Mouse (Mus musculus): ENCODE data around the gene Gpr183.

Gene Gpr183

DNA sequence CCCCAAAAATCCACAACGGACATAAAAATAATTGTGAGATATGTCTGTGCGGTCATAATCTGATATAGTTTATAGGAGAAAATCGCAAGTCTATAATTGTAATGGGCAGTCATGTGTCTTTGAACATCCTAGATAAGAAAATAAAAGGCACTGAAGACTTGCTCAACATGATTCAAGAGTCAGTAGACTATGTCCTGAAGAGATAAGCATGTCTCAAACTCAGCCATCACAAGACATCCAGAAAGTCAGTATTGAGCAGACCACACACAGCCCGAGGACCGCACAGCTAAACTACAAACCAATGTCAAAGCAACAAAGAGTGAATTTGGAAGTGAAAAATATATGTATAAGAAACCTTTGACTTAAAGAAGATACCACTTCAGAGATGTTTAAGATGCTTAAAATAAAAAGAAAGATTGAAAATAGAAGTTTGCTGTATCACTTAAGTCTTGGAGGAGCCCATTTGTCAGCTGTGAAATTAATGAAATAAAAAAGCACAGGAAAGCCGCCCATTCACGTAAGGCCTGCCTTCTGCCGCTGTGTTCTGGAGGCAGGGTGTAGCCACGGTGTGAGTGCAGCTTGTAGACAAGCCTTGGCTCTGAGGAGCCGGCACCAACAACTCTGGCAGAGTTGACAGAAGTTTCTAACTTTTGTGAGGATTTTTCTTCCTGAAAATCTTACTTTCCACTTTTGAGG, 7.7 kb downstream of the Gpr183 start:
- no peak for DNase-seq (ENCODE audit: low read depth, low spot score)

GRCm38 (mm10) chr14:121956291-121956690, 8.7 kb downstream of the Gpr183 start:
- no peak for DNase-seq (ENCODE audit: low read depth, low spot score)

DNA sequence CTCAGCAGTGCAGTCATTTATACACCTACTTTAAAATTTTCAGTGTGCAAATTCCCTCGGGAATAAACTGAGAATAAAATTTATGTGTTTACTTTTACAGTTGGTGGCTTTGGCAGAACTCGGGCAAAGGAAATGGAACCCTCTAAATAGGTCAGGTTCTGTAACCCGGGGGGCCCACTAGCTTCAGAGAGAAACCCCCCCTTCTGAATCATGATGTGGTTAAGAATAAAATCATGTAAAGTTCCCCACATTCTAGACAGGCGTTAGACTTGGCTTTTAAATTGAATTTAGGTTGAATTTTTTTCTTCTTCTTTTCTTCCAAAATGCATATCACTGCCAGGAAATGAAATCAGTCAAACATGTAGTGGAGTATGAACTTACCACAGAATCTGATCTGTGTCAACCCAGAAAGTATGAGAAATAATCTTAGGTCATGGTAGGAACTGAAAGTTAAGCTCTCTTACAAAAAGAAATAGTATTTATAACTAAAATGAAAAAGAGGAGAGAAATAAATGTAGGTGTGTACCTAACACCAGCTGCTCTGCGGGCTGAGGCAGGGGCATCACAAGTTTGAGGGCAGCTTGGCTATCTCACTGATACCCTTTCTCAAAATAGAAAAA, 9.7 kb downstream of the Gpr183 start:
- no peak for DNase-seq (ENCODE audit: low read depth, low spot score)

GRCm38 (mm10) chr14:121954608-121955007, 10.4 kb downstream of the Gpr183 start:
- no peak for DNase-seq (ENCODE audit: low read depth, low spot score)

GRCm38 (mm10) chr14:121954129-121954528, 10.9 kb downstream of the Gpr183 start:
- no peak for DNase-seq (ENCODE audit: low read depth, low spot score)

DNA sequence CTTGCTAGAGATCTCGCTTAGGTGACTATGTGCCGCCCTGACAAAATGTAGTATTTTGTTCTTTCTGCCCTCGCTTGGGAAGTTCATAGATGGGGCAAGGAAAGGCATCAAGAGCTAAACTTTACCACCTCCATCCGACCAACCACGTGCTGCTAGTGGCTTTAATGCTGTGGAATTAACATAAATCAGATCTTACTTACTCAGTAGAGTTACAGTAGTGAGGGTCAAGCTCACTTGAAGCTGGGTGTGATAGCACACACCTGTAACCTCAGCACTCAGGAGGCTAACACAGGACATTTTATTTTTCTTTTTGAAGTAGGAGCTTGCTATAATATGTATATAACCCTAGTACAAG, 13.0 kb downstream of the Gpr183 start:
- DNase-seq (ENCODE audit: low read depth, low spot score), result no peak

DNA sequence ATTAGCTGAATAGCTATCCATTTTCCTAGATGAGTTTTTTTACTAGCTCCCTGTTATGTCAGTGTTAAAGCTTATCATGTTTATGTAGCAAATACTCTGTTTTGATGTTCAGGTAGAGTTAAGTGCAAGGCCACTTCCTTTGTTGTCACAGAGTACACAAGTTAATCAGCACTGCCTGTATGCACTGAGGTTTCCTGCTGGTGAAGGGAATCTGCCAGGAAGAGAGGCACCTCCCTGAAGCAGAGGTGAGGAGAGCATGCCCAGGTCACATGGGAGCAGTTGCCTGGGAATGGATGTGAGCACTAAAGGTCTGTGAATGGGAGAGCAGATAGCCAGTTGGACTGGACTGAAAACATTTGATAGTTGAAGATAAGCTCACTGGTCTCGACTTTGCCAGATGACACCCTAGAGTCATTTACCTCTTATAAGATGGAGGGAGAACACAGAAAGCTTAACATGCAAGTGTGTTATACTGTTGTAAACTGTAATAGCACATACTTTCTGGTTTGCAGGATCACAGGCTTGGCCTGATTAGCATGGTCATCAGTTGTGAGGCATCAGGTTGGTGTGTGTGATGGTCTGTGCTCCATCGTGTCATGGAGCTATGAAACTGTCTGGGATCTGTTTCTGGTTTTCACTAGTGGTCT, 13.5 kb downstream of the Gpr183 start:
- DNase-seq (ENCODE audit: low read depth, low spot score), result no peak

GRCm38 (mm10) chr14:121949897-121950296, 15.1 kb downstream of the Gpr183 start:
- no peak for DNase-seq (ENCODE audit: low read depth, low spot score)

DNA sequence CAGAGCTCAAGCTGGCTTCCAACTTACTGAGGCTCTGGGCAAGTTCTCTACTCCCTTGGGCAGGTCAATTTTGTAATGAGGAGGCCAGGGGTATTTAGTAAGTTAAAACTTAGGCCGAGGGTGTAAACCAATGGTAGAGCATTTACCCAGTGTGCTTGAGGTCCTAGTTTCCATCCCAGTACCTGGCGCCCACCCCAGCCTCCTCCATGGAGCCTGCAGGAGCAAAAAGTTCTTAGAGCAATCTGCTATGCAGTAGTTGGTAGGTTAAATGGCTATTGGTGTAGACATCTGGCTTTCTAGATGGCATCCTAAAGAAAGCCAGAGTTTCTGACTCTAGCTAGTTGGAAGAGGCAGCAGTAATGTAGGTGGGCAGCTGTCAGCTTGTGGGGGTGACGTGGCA, 15.6 kb downstream of the Gpr183 start:
- DNase-seq (ENCODE audit: low read depth, low spot score), result peak; percentile 48

GRCm38 (mm10) chr14:121947966-121948365, 17.0 kb downstream of the Gpr183 start:
- no peak for DNase-seq (ENCODE audit: low read depth, low spot score)

DNA sequence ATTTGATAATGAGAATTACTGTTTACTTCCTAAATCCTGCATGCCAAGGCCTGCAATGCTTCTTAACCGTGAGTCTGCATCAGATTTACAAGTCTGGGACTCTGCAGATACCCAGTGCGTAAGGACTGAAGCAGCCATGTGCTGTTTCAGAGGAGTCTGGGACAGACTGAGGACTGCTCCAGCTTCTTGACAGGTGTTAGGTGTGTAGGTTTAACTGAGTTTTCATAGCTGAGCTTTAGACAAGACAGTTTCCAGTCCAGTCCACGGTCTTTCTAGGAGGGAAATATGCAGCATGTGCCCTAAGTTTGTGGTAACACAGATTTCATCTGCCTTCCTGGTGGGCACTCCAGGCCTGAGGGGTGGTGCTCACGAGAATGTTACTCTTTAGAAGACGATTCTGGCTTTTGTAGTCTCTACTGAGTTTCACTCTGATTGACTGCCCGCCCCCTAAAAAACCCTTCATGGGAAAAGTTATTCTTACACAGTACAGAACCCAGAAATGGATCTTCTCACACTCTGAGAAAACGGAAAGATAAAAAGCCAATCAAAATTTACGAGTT, 17.7 kb downstream of the Gpr183 start:
- DNase-seq (ENCODE audit: low read depth, low spot score), result no peak

DNA sequence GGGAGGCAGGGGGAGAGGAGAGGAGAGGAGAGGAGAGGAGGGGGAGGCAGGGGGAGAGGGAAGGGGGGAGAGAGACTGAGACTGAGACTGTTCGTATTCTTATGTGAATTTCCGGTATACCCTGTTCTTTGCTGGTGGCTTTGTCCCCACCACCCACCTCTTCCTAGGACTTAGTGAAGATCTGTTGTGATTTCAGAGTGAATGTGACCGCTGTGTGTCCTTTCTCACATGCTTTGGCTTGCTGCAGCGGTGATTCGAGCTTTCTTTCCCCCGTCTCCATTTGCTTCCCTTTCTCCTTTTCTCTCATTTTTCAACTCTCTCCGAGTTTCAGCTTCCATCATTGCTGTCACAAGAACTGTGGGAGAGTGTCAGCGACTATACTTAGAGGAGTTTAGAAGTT, 18.3 kb downstream of the Gpr183 start:
- no peak for DNase-seq (ENCODE audit: low read depth, low spot score)

- DNase-seq (ENCODE audit: low read depth, low spot score), result no peak
Measured at GRCm38 (mm10) chr14:121946131-121946530, 18.9 kb downstream of the Gpr183 start.

DNA sequence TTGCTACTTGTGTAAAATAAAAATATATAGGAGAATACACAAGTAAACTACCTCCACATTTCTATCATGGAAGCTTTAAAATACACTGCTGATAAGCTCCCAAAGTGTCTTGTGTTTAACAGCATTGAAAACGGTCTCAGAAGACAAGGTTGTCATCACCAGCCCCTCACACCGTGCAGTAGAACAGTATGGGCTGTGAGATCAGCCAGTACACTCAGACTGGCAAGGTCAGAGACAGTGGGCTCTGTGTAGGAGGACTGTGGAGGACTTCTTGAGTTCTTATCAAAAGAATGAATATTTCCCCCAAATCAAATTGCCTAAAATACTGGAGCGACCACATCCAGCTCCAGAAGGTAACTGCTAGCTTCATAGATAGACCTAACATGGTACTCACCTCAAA, 25.4 kb downstream of the Gpr183 start:
- no peak for DNase-seq (ENCODE audit: low read depth, low spot score)

DNA sequence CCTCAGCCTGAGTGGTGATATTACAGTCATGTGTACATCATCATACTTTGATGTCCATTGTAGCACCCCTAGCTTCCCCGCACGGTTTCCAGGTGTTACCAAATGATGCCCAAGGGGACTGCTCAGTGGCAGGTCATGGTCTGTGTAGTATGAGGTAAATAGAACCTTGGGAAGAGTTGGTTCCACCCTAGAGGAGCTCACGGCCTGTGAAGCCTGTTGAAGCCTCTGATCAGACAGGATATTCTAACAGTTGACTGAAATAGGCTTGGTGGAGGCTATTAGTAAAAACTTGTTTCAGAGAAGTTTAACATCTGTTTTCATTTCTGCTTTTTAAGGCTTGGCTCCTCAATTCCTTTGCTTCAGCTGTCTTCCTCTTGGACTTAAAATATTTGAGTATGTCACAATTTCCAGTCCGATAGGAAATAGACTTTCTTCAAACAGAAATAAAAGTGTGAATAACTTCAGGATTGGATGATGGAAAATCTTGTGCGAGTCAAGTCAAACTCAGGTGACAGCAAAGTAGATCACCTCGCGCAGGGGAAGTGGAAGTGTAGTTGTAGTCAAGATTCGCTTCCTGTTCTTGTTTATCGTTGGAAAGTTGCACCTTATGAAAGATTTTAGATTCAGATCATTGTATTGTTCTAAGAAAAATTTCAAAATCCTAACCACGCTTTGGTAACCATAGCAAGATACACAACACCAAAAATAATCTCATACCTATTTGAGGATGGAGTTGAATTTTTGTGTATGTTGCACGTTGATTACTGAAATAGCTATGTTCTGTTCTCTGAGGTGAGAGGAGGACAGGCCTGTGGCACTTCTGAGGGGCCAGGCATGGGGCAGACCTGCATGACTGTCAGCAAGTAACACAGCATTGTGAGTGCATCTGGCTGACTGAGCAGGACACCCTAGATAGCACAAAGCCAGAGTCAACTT, 26.5 kb downstream of the Gpr183 start:
- no peak for DNase-seq (ENCODE audit: low read depth, low spot score)

DNA sequence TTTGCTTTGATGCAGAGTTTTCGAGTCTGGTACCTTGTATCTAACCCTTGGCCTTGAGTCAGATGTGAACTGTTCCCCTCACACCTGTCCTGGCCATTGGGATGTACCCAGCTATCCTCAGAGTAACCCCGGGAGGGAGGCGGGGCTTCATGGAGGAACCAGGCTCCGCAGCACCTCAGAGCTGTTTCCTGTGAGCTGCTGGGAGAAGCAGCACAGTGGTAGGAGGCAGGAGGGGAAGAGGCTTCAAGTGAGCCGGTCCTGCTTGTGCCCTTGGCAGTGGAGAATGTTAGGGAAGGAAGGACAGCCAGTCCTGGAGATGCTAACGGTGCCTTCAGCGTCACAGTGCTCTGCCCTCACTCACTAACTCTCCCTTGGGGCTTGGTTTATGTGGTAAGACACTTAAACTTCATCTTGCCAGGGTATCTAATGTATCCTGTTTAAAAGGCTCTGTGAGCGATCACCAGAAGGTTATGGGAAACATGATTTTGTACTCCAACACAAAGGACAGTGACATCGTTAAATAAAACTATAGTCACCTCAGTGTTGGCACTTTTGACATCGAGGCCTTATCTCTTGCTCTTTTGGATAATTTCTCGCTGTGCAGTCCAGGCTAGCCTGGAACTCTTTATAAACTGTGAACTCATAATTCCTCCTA, 27.3 kb downstream of the Gpr183 start:
- no peak for DNase-seq (ENCODE audit: low read depth, low spot score)

- DNase-seq (ENCODE audit: low read depth, low spot score), result no peak
Measured at GRCm38 (mm10) chr14:121936856-121937255, 28.1 kb downstream of the Gpr183 start.

- no peak for DNase-seq (ENCODE audit: low read depth, low spot score)
Measured at GRCm38 (mm10) chr14:121936356-121936755, 28.6 kb downstream of the Gpr183 start.

DNA sequence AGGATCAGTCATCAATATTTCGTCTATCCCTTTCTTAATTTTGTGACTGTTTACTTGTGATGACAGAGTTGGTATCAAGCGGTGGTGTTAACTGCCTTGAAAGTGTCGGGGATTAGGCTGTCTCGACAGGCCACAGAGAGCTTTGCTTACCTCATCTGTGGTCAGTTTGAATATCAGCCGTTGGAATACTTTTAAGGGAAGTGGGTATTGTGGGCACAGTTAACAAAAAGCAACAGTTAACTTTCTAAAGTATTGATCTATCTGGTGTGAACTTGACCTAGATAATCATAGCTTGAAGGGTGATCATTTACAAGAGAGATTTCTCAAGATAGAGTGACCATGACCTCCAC, 30.4 kb downstream of the Gpr183 start:
- no peak for DNase-seq (ENCODE audit: low read depth, low spot score)

DNA sequence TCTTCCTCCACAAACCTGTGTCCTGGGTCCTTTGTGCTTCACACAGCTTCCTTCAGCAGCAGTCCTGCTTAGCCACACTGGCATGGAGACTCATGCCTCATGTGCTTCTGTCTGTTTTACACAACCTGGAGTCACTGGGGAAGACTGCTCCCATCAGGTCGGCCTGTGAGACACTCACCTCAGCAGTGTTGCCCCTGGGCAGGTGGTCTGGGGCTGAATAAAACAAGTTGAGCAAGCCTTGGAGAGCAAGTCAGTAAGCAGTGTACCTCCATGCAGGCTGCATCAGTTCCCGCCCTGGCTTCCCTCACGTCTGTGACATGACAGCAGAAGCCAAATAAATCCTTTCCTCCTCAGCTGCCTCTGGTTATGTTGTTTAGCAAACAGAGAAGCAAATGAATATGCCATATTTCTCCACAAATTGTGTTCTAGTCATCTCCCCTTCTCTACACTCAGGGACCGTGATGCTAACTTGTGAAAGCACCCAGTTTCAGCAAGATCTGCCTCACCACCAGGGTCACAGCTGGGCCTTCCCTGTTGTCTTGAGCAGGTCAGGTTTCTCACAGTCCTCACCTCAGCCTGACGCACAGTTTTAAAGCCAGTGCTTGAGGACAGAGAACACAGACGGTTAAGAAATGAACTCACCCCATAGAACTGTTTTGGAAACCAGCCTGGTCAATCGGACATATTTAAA, 30.9 kb downstream of the Gpr183 start:
- DNase-seq (ENCODE audit: low read depth, low spot score), result no peak

DNA sequence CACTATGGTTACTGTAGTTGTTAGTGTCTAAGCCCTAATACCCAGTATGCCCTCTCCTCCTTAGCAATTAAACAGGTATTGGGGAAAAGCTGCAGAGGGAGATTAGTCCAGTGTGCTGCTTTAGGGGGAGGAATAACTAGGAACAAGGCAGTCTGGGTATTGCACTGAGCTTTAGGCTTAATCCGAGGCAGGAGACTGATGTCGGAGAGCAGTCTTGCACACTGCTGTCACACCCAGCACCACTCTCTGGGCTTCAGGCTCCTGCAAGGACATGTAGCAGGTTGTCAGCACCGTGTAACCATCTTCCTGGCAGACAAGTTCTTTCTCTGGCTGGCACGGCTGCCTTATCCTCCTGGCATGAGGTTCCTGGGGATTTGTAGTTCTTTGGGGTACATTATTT, 32.8 kb downstream of the Gpr183 start:
- no peak for DNase-seq (ENCODE audit: low read depth, low spot score)

All from brain, adult 2 months (tissue).